Mouse (Mus musculus) stomach, embryonic 15.5 days (tissue): ENCODE measurements around the gene Kcnd2. TPM values are rescaled to one million over a fixed set of nuclear protein-coding genes. Genes with fewer than 3 reads are reported as not detected.

ENCODE experiments used
- ATAC-seq: fragments of 200-750 bp; cut with Nextera tagmentation; 2 replicates; pipeline ENCODE4 v1.8.0; 2017; ENCODE audit warnings: low read depth, moderate number of reproducible peaks, moderate TSS enrichment; ENCODE audit not compliant: insufficient read depth, low FRiP score
- H3K27ac ChIP-seq: fragments of 300-500 bp; sonication (generic); 2 replicates; pipeline ENCODE4 v1.5.1; 2015; ENCODE audit warnings: mild to moderate bottlenecking, inconsistent platforms
- H3K27me3 ChIP-seq: fragments of 300-500 bp; sonication (generic); replicated peaks from 2 replicates; pipeline ENCODE4 v1.6.1; 2015; ENCODE audit warnings: inconsistent platforms
- H3K36me3 ChIP-seq: fragments of 300-500 bp; sonication (generic); 2 replicates; pipeline ENCODE4 v1.6.1; 2015; ENCODE audit warnings: inconsistent platforms
- H3K4me1 ChIP-seq: fragments of 300-500 bp; sonication (generic); 2 replicates; pipeline ENCODE4 v1.6.1; 2015; ENCODE audit warnings: inconsistent platforms
- H3K4me2 ChIP-seq: fragments of 300-500 bp; sonication (generic); 2 replicates; pipeline ENCODE4 v1.6.1; 2015; ENCODE audit warnings: mild to moderate bottlenecking, inconsistent platforms
- H3K4me3 ChIP-seq: fragments of 300-500 bp; sonication (generic); replicated peaks from 2 replicates; pipeline ENCODE4 v1.5.1; 2015; ENCODE audit warnings: inconsistent platforms
- H3K9ac ChIP-seq: fragments of 300-500 bp; sonication (generic); 2 replicates; pipeline ENCODE4 v1.6.1; 2015; ENCODE audit warnings: inconsistent platforms
- H3K9me3 ChIP-seq: fragments of 300-500 bp; sonication (generic); 2 replicates; pipeline ENCODE4 v1.6.1; 2016; ENCODE audit warnings: inconsistent platforms
- WGBS: fragments of 180-500 bp; shearing (Covaris S2); methylation state at CpG from one replicate; pipeline ENCODE4 v1.1.7; 2015; 5-methylcytosine and 5-hydroxymethylcytosine counted together
- polyA plus RNA-seq: library from polyadenylated mRNA; unstranded; fragments of >200 nt; fragmentation: Nextera tagmentation; extraction: Ambion mirVana; gene quantifications from 2 replicates; pipeline ENCODE4 v1.2.1, GENCODE M21; 2015

Kcnd2 gene
- polyA plus RNA-seq, 1 experiment from 2014 or later: 1.0 TPM

DNA sequence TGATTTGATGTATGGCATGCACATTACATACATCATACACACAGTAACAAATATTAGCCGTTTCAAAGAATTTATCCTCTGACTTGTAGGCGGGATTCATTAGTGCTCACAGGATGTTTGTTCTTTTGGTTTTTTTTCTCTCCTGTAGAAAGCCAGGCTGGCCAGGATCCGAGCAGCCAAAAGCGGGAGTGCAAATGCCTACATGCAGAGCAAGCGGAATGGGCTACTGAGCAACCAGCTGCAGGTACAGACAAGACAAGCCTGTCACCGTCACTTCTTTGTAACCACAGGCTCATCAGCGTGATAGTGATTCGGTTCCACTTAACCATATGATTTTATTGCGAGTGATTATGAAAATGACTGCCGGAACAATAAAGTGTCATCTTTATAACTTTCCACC lies 506.9 kb downstream of the Kcnd2 start:
- WGBS: 70% methylated on average over 10 of the region's 10 CpGs

DNA sequence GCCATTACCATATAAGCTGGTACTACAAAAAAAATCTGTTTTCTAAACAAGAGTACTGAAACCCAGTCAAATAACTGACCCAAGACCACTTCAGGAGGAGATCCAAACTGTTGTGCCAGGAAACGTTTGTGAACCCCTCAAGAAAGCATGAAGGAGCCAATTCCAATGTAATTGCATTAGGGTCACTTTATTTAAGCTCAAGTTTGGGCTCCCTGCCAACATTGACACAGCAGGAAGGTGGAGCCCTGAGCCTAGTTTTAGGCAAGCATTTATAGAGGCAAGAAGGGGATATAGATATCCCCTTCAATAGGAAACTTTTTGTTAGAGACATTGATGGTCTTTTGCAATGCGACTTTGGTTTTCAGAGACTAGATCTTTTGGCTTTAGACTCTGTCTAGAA lies 525.3 kb downstream of the Kcnd2 start:
- Histone ChIP-seq H3K4me1 (no peaks in the 10 kb centered on the region), H3K36me3 (no peaks in the 10 kb centered on the region), H3K4me3 (no peak overlapping the region), H3K9ac (no peak overlapping the region), H3K9me3 (no peaks in the 10 kb centered on the region), H3K27me3 (no peaks in the 10 kb centered on the region), H3K27ac (no peak overlapping the region), H3K4me2 (no peak overlapping the region)
- 49% methylated on average over 2 of the region's 2 CpGs for WGBS
- ATAC-seq: no peak

More for the DNA sequence above, 506.9 kb downstream of the Kcnd2 start:
- H3K4me2 ChIP-seq: no peak overlapping the region
- no peak overlapping the region for H3K9ac ChIP-seq
- no peaks in the 10 kb centered on the region for H3K27me3 ChIP-seq
- no peaks in the 10 kb centered on the region for H3K4me1 ChIP-seq
- no peaks in the 10 kb centered on the region for H3K9me3 ChIP-seq
- ATAC-seq: no peak
- no peak overlapping the region for H3K27ac ChIP-seq
- H3K4me3 ChIP-seq: no peak overlapping the region
- no peaks in the 10 kb centered on the region for H3K36me3 ChIP-seq

DNA sequence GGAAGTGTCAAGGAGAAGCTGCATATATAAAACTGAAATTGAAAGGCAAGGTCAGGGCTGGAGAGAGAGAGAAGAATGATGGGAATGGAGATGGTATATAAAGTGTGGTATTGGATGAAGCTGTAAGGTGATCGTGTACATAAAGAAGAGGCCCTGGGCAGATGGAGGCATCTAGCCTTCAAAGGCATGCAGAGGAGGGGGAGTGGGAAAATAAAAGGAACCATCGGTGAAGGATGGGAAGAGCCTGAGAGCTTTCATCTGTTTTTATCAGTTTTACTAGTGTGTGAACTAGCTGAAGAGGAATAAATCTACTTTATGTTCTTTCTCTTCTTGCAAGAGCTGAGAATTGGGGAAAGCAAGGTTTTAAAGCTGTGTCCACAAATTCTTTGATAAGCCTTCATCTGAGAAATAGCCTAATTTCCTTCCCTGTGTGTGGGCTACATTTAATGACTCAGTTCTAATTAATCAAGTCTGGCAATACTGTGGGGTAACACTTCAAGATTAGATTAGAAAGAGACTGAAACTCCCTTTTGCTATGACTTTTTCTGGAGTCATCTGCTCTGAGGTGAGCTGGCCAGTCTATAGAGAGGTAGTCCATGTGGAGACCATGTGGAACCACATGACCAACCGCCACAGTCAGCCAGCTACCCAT lies 529.4 kb downstream of the Kcnd2 start:
- ATAC-seq: no peak
- 63% methylated on average over 3 of the region's 3 CpGs for WGBS

DNA sequence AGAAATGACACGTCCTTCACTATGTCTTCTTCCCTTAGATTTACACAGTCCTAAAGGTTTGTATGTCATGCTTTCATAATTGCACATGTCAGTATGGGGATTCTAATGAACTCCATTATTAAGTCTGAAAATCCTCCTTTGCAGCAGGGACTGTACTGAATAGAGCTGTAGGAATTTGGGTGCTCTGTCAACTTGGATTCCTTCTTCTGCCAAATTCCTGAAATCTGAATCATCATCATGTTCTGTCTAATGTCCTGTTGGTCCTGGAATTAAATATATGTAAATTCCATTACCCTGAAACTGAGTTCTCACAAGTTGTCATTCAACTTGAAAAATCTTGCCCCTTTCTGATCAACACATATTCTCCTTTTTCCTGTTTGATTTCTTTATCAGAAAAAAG lies 532.2 kb downstream of the Kcnd2 start:
- H3K4me1 ChIP-seq: no peaks in the 10 kb centered on the region
- H3K27ac ChIP-seq: no peak overlapping the region
- H3K9ac ChIP-seq: no peak overlapping the region
- H3K27me3 ChIP-seq: no peaks in the 10 kb centered on the region
- H3K9me3 ChIP-seq: no peaks in the 10 kb centered on the region
- H3K4me2 ChIP-seq: no peak overlapping the region
- no peak overlapping the region for H3K4me3 ChIP-seq
- WGBS: 70% methylated on average over 1 of the region's 1 CpGs
- ATAC-seq: no peak
- H3K36me3 ChIP-seq: no peaks in the 10 kb centered on the region

More for the DNA sequence above, 529.4 kb downstream of the Kcnd2 start:
- Histone ChIP-seq H3K27me3 (no peaks in the 10 kb centered on the region), H3K9me3 (no peaks in the 10 kb centered on the region), H3K4me2 (no peak overlapping the region), H3K4me1 (no peaks in the 10 kb centered on the region), H3K36me3 (no peaks in the 10 kb centered on the region), H3K27ac (no peak overlapping the region), H3K9ac (no peak overlapping the region), H3K4me3 (no peak overlapping the region)

DNA sequence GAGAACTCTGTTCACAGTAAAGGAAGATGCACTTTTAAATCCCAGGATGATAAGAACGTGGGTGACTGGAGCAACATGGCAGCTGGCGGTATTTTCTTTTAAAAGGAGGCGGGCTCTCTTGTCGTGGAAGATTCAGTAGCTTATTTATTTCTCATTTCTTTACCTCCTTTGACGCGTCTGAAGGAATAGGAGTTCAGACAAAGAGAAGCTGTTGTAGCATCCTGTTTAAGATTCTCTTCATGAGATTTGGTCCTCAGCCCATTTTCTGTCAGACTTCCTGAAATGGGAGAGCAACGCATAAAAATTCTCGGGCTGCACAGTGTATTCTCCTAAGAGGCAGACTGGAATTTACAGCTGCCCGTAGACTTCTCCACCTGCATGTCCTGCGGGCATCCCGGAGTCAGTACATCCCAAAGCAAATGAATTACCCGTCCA lies 552.5 kb downstream of the Kcnd2 start:
- Histone ChIP-seq H3K4me3 (no peak overlapping the region), H3K36me3 (0 out of 2 replicates have a peak, but pooled peaks cover 2% of the 10 kb centered on the region), H3K9me3 (no peaks in the 10 kb centered on the region), H3K4me1 (no peaks in the 10 kb centered on the region), H3K9ac (no peak overlapping the region), H3K4me2 (no peak overlapping the region), H3K27me3 (no peaks in the 10 kb centered on the region), H3K27ac (no peak overlapping the region)
- ATAC-seq: no peak
- WGBS: 59% methylated on average over 12 of the region's 12 CpGs

DNA sequence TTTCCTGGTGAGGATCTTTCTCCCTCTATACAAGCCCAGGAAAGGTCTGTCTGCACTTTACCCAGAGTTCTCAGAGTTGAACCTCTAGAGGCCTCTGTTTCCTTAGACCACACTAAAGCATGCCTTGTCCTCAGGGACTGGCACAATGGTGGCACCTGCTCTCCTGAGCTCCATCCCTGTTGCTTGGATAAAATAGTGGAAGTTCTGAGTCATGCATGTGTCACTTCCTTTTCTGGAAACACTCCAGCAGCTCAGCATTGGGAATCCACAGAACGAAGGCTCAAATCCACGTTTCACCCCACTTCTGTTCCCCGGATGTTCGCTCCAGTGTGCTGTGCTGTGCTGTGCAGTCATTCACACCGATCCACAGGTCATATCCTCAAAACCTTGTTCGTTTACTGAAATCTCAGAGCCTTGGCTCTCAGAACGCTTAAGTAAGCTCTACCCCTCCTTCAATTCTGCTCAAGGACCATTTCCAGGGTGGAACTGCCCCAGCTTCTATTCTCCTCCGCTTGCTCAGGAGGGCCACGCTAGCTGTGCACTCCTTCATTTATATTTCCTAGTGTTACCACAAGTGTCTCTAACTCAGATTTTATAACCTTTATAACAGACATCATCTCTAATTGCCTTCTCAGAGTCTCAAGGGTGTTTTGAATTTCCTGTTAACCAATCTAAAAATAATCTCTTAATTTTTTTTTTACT lies 553.6 kb downstream of the Kcnd2 start:
- no peak for ATAC-seq
- H3K9me3 ChIP-seq: no peaks in the 10 kb centered on the region
- no peak overlapping the region for H3K4me3 ChIP-seq
- no peaks in the 10 kb centered on the region for H3K4me1 ChIP-seq
- no peak overlapping the region for H3K4me2 ChIP-seq
- 0 out of 2 replicates have a peak, but pooled peaks cover 2% of the 10 kb centered on the region for H3K36me3 ChIP-seq
- H3K9ac ChIP-seq: no peak overlapping the region
- H3K27ac ChIP-seq: no peak overlapping the region
- no peaks in the 10 kb centered on the region for H3K27me3 ChIP-seq
- 84% methylated on average over 9 of the region's 9 CpGs for WGBS

DNA sequence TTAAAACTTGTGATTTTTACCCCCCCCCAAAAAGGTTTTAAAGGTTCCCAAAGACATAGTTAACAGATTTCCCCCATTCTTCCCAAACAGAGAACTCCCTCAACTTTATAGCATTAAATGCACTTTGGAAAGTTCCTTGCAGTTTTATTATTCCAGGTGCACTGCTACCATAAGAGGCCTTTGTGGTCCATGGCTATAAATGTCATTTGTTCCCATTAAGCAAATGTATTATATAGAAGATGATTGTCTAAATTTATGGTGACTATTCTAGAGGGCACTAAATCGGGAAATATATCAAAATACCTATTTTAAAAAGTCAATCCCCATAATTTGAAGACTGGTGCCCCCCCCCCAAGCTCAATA lies 554.1 kb downstream of the Kcnd2 start:
- Histone ChIP-seq H3K36me3 (0 out of 2 replicates have a peak, but pooled peaks cover 2% of the 10 kb centered on the region), H3K4me1 (no peaks in the 10 kb centered on the region), H3K9me3 (no peaks in the 10 kb centered on the region), H3K27ac (no peak overlapping the region), H3K27me3 (no peaks in the 10 kb centered on the region), H3K4me3 (no peak overlapping the region), H3K9ac (no peak overlapping the region), H3K4me2 (no peak overlapping the region)
- no peak for ATAC-seq
- WGBS: 93% methylated on average over 1 of the region's 1 CpGs

DNA sequence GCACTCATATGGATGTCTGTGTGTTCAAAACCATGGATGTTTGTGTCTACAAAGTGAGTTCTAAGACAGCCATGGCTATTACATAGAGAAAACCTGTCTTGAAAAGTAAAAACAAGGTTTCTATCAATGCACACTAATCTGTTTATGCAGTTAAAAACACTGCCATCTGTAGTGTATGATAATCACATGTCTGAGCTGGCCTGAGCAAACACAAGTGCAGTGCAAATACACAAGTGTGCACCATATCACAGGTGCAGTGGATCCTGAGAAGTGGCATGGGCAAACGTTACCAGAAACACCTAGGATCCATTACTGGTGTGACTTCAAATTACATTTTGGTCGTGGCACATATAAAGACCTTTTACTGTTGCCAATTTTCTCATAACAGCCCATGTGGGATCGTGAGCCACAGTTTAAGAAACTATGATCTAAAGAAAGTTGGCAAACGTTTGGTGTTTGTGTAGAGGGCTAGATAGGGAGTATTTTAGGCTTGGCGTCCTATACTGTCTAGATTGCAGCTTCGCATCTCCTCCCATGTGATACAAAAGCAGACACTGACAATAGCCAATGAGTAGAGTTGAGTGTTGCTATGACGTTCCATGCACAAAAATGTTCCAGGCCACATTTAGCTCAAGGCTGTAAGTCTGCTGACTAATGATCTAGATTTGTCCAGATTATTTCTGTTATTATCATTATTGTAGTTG lies 559.1 kb downstream of the Kcnd2 start:
- no peak overlapping the region for H3K27ac ChIP-seq
- no peak overlapping the region for H3K4me2 ChIP-seq
- no peaks in the 10 kb centered on the region for H3K27me3 ChIP-seq
- H3K4me1 ChIP-seq: no peaks in the 10 kb centered on the region
- no peak for ATAC-seq
- H3K4me3 ChIP-seq: no peak overlapping the region
- H3K9me3 ChIP-seq: no peaks in the 10 kb centered on the region
- WGBS: 71% methylated on average over 7 of the region's 7 CpGs
- H3K36me3 ChIP-seq: 0 out of 2 replicates have a peak, but pooled peaks cover 2% of the 10 kb centered on the region
- no peak overlapping the region for H3K9ac ChIP-seq
